Mouse (Mus musculus) G1E (cell line): ENCODE data around the gene Enho.

ENCODE experiments used
- CTCF ChIP-seq: IDR thresholded peaks from 2 replicates; pipeline ENCODE4 v1.5.1; 2012; ENCODE audit warnings: low read depth, low read length, inconsistent platforms, mixed read lengths
- GATA1 ChIP-seq: IDR thresholded peaks from 2 replicates; pipeline ENCODE4 v1.6.1; 2012; ENCODE audit warnings: borderline replicate concordance, low read length, inconsistent platforms, mixed read lengths

- TF ChIP-seq GATA1 (no peak), CTCF (no peak)
Observed at GRCm38 (mm10) chr4:41638186-41638731, 1.9 kb downstream of the Enho start.
